Mouse (Mus musculus): ENCODE data around the gene Ube2r2.

DNA sequence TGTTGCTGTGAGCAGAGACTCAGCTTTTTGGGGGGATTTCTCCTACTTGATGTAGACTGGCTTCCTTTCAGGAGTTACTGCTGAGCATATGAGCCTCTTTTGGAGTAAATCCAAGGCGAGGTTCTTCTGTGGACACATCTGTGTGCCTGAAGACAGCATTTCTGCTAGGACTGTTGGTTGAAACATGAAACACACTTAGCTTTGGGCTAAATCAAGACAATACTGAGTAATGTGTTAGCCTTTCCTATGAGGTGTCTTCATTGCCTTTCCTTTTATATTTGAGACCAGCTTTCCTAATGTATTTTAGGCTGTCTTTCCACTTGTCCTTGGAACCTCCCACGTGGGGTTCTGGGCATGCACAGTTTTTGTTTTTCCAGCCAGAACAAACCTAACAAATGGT, 39.1 kb downstream of the Ube2r2 start:
- TF ChIP-seq EP300 (IDR thresholded peaks at IDR 0.05; ENCODE audit: low read length) (no peak), CTCF (conservative IDR thresholded peaks at IDR 0.05 in 1 of 2, IDR thresholded peaks at IDR 0.05 in 1 of 2; ENCODE audit: low read depth in 2 of 2, low read length in 2 of 2) (no peak), MYC (IDR thresholded peaks at IDR 0.05; ENCODE audit: low read depth, low read length) (no peak), POLR2A (IDR thresholded peaks at IDR 0.05; ENCODE audit: low read depth, low read length) (no peak), ZC3H11A (IDR thresholded peaks at IDR 0.05; ENCODE audit: low read depth, low read length) (no peak), USF1 (IDR thresholded peaks at IDR 0.05; ENCODE audit: low read depth, low read length) (no peak), MAFK (IDR thresholded peaks at IDR 0.05; ENCODE audit: insufficient replicate concordance, low read length) (no peak), PAX5 (IDR thresholded peaks at IDR 0.05; ENCODE audit: low read length) (no peak), RCOR1 (conservative IDR thresholded peaks at IDR 0.05; ENCODE audit: low read depth, low read length) (no peak)
